Mouse (Mus musculus): ENCODE data around the gene A4galt. TPM values are rescaled to one million over a fixed set of nuclear protein-coding genes. Genes with fewer than 3 reads are reported as not detected.

Gene A4galt
- total RNA-seq, 1 experiment from 2014 or later: not detected

DNA sequence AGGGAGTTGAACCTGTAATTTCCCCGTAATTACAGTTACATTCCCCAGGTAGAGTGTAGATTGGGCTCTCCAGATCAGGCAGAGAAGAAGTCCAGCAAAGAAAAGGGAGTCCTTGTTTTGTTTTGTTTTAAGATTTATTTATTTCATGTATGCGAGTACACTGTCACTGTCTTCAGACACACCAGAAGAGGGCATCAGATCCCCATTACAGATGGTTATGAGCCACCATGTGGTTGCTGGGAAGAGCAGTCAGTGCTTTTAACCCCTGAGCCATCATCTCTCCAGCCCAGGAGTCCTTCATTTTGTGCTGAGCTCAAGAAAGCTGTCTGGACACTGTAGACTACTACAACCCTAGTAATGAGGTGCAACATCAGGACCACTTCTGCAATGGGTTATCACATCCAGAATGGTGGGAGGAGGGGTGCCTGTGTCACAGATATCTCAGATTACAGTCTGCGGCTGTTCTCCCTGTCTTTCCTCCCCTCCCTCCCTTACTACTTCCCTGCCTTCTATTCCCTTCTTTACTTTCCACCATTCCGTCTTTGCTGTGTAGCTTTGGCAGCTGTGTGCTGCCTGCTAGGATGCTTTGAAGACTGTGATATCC lies 42.4 kb downstream of the A4galt start:
- ATAC-seq (replicated peaks in 1 of 2; ENCODE audit: insufficient read depth in 1 of 2, low FRiP score in 2 of 2, low TSS enrichment in 1 of 2, low read depth in 1 of 2, poor library complexity in 2 of 2, severe bottlenecking in 2 of 2): no peak

DNA sequence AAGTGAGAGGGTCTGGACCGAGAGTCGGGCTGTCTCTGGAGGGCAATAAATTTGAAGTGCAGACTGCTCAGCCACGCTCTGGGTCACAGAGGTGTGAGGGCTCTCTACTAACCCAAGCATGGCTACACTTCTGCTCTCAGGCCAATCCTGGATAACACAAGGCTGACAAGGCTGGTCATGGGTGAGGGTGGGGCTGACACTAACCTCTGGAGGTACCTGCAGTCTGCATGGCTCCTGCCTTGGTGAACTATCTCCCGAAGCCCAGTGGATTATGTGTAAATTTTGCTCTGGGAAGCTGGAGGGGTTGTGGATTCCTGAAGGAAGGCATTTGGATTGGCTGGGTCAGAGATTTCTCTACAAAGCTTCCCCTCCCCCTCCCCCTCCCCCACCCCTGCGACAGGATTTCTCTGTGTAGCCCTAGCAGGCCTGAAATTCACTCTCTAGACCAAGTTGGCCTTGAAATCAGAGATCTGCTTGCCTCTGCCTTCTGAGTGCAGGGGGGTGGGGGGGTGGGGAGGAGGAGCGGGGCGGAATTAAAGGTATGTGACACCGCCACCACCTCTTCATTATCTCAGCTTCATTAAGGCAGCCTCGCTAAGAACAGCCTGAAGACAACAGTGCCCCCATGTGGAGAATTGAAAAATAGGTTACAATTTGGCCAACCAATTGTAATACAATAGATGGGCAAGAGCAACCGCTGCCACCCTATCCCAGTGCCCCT lies 46.7 kb downstream of the A4galt start:
- ATAC-seq (replicated peaks in 1 of 2; ENCODE audit: insufficient read depth in 1 of 2, low FRiP score in 2 of 2, low TSS enrichment in 1 of 2, low read depth in 1 of 2, poor library complexity in 2 of 2, severe bottlenecking in 2 of 2): peak; percentile 59 to 72; a peak in 3 of 4 replicates

DNA sequence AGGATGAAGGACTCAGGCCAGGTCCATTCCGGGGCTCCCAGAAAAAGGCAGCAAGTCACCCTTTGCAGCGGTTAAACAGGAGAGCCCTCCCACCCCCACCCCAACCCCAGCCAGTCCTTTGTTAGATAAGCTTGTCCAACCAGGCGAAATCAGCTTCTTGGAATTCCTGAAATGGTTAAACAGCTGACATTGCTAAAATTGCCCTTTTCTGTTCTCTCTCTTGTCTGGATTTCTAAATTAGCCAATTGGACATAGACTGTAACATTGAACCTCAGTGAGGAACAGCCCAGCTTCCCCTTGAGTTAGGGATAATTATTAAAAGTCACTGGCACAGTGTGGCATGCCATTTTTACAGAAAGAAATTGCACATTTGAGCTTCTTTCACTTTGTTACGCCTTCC lies 49.2 kb downstream of the A4galt start:
- no peak for ATAC-seq (replicated peaks in 1 of 2; ENCODE audit: insufficient read depth in 1 of 2, low FRiP score in 2 of 2, low TSS enrichment in 1 of 2, low read depth in 1 of 2, poor library complexity in 2 of 2, severe bottlenecking in 2 of 2)

DNA sequence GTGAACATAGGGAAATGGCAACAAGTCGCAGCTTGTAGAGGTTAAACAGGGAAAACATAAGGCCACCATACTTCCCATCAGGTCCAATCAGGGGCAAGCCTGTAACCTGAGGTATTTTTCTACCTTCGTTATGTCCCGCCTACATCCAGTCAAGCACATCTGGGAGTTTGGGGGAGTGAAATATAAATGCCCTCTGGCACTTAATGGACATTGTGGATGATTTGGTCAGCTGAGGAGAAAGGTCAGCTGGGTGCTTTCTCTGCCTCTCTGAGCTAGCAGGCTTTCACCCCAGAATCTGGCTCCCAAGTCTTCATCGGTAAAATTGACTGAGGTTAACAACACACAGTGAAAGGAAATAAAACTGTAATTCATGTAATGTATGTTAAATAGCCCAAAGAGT lies 58.2 kb downstream of the A4galt start:
- no peak for ATAC-seq (replicated peaks in 1 of 2; ENCODE audit: insufficient read depth in 1 of 2, low FRiP score in 2 of 2, low TSS enrichment in 1 of 2, low read depth in 1 of 2, poor library complexity in 2 of 2, severe bottlenecking in 2 of 2)

DNA sequence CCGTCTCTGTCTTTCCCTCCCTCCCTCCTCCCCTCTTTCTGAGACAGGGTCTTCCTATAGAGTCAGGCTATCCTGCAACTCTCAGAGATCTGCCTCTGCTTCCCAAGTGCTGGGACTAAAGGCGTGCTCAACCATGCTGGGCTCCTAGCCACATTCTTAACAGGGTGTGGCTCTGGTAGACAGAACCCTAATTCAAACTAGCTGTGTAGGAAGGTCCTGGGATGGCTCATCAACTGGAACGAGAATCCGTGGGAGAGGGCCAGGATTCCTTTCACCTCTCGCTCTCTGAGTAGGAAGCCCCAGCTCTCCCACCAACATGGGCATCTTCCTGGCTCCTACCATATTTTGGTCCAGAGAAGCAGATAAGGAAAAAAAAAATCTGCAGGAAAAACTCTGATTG lies 69.2 kb downstream of the A4galt start:
- ATAC-seq (replicated peaks in 1 of 2; ENCODE audit: insufficient read depth in 1 of 2, low FRiP score in 2 of 2, low TSS enrichment in 1 of 2, low read depth in 1 of 2, poor library complexity in 2 of 2, severe bottlenecking in 2 of 2): no peak

DNA sequence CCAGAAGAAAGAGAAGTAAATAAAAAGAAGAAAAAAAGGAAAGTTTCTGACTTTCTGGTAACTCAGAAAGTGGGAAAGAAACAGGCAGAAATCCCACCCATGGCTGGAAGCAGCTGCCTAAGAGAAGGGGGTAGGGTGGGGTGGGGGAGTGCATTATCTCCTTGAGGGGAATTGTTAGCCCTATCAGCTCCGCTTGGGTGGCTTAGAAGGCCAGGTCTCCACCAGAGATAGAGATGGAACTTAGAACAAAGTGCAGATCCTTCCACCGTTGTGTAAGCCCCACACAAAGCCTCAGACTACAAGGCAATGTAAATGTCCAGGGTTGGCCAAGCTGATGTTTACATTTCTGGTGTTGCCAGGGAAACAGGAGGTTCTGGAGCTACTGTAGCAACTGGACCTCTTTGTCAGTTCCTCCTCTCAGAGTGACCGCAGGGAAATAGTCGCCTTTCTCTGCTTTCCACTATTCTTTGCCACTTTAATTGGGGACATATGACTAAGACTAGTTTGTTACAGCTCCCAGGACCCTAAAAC lies 69.7 kb downstream of the A4galt start:
- no peak for ATAC-seq (replicated peaks in 1 of 2; ENCODE audit: insufficient read depth in 1 of 2, low FRiP score in 2 of 2, low TSS enrichment in 1 of 2, low read depth in 1 of 2, poor library complexity in 2 of 2, severe bottlenecking in 2 of 2)

DNA sequence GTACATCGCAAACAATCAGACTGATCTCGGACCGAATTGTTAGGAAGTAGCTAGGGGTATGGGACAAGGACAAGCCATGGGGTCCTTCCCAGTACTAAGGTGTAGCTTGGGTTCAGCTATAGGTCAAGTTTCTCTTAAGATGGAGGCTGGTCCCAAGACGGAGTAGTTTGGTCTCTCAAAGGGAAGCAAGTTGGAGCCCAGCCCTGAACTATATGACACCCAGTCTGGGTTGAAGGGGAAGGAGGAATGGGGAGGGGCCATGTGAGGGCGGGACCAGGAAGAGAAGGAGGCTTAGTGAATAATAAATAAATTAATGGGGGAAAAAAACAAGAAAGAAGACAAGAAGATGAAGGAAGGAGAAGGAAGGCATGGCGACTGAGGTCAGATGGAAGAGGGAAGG lies 71.6 kb downstream of the A4galt start:
- ATAC-seq (replicated peaks in 1 of 2; ENCODE audit: insufficient read depth in 1 of 2, low FRiP score in 2 of 2, low TSS enrichment in 1 of 2, low read depth in 1 of 2, poor library complexity in 2 of 2, severe bottlenecking in 2 of 2): no peak

Other genes with a start within 250 kb of the A4galt start
- 19.2 and 41.0 TPM in 2 replicates for gene Nfam1, start 218.5 kb downstream of the A4galt start, total RNA-seq (2017)
- 39.3 and 65.1 TPM in 2 replicates for gene Serhl, start 162.3 kb downstream of the A4galt start, total RNA-seq (2017)
- gene Rrp7a, start 129.0 kb downstream of the A4galt start, total RNA-seq (2017): 67.3 and 103 TPM in 2 replicates
- gene Poldip3, start 102.4 kb downstream of the A4galt start, total RNA-seq (2017): 86.0 and 96.3 TPM in 2 replicates
- 28.6 and 38.4 TPM in 2 replicates for gene Cyb5r3, start 79.2 kb downstream of the A4galt start, total RNA-seq (2017)
- gene Arfgap3, start 98.5 kb upstream of the A4galt start, total RNA-seq (2017): 13.0 and 18.4 TPM in 2 replicates
- gene Pacsin2, start 212.8 kb upstream of the A4galt start, total RNA-seq (2017): 62.1 and 83.5 TPM in 2 replicates